ENCODE assay signal across 9 mouse cellular contexts in the genomic region with DNA sequence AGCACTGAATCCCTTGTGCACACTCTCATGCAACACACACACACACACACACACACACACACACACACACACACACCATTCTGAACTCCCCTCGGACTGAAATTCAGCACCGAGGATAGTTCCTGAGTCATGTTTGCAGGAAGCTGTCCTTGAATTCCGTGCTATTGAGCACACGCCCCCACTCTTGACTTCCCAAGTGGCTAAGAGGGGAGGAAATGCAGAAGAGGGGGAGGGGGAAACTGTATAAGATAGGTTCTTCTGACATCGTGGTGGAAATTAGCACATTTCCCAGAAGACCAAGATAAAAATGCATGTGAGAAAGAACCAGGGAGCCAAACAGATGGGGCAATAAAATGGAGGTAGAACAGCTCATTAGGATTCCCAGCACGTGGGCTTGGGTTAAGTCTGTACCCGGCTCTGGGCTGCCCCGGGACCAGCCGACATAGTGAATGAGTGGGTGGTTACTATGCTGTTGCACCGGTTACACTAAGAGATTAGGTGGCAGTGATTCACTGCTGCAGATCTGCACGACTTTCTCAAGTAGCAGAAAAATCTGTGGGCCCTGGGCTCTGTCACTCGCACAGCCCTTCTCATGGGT. TPM values are rescaled to one million over a fixed set of nuclear protein-coding genes. Genes with fewer than 3 reads are reported as not detected.
DNase-seq lines count a peak whose midpoint lies in the region; ATAC-seq and TF ChIP-seq lines count a peak whose summit lies in the region.
"Had no signal": no experiment of that assay in that cellular context is flagged by ENCODE, and none has a peak within 500 bp of the region (broad histone marks: within the 10 kb centered on the region; RNA-seq: fewer than 3 reads in every experiment).

No protein-coding gene starts in this region.

- H3K27ac ChIP-seq in forebrain, embryonic 12.5 days = peak overlapping the region; percentile 46; the same call in 1 of the 2 replicates
- H3K27ac ChIP-seq in forebrain, embryonic 16.5 days (ENCODE audit: low read length) = no peak overlapping the region
- no peak overlapping the region for H3K27ac ChIP-seq in MEL (ENCODE audit: control insufficient read depth, low read depth, low read length)
- H3K27ac ChIP-seq in hindbrain, embryonic 13.5 days = peak overlapping the region; percentile 74
- H3K27ac ChIP-seq in liver, embryonic 11.5 days (ENCODE audit: low read depth, low read length) = no peak overlapping the region

- DNase-seq in MEL (ENCODE audit: low read depth, low spot score) = peak; percentile 3
- no peak for DNase-seq in cerebellum, adult 11 months
- DNase-seq in gastrocnemius, adult 18-20 months (ENCODE audit: low spot score) = no peak
- no peak for DNase-seq in liver, embryonic 11.5 days (ENCODE audit: low spot score)

- H3K79me2 ChIP-seq in MEL (ENCODE audit: control insufficient read depth, insufficient read depth, low read length, poor library complexity) (no peaks in the 10 kb centered on the region), myocyte (ENCODE audit: control insufficient read depth, insufficient read depth) (no peaks in the 10 kb centered on the region)

- no peak for TF ChIP-seq CTCF in MEL (IDR thresholded peaks at IDR 0.05 in 2 of 3, conservative IDR thresholded peaks at IDR 0.05 in 1 of 3; ENCODE audit: control insufficient read depth in 1 of 3, insufficient read depth in 1 of 3, low read depth in 2 of 3, low read length in 3 of 3, poor library complexity in 1 of 3, severe bottlenecking in 1 of 3)

- peak; percentile 61 for ATAC-seq in forebrain, embryonic 12.5 days (ENCODE audit: low FRiP score)
- ATAC-seq in forebrain, embryonic 16.5 days = no peak
- ATAC-seq in hindbrain, embryonic 13.5 days (ENCODE audit: low FRiP score) = peak; percentile 67
- ATAC-seq in liver, embryonic 11.5 days (replicated peaks; ENCODE audit: low FRiP score) = no peak

- no peaks in the 10 kb centered on the region for H3K36me3 ChIP-seq in forebrain, embryonic 12.5 days (replicated peaks)
- no peaks in the 10 kb centered on the region for H3K36me3 ChIP-seq in forebrain, embryonic 16.5 days (ENCODE audit: control insufficient read depth, insufficient read depth)
- H3K36me3 ChIP-seq in MEL (ENCODE audit: control insufficient read depth in 1 of 2, insufficient read depth in 2 of 2, low read length in 2 of 2) (no peaks in the 10 kb centered on the region), myocyte (ENCODE audit: control insufficient read depth, insufficient read depth) (no peaks in the 10 kb centered on the region)
- no peaks in the 10 kb centered on the region for H3K36me3 ChIP-seq in hindbrain, embryonic 13.5 days
- no peaks in the 10 kb centered on the region for H3K36me3 ChIP-seq in liver, embryonic 11.5 days (ENCODE audit: control insufficient read depth, insufficient read depth, low read length)

- no peak overlapping the region for H3K9ac ChIP-seq in forebrain, embryonic 12.5 days
- no peak overlapping the region for H3K9ac ChIP-seq in forebrain, embryonic 16.5 days (replicated peaks; ENCODE audit: low read depth, low read length)
- no peak overlapping the region for H3K9ac ChIP-seq in MEL (ENCODE audit: control insufficient read depth, low read depth, low read length, poor library complexity, severe bottlenecking)
- no peak overlapping the region for H3K9ac ChIP-seq in hindbrain, embryonic 13.5 days
- no peak overlapping the region for H3K9ac ChIP-seq in liver, embryonic 11.5 days (ENCODE audit: low read depth, low read length)

- H3ac ChIP-seq in myocyte (ENCODE audit: control insufficient read depth, insufficient read length) = no peak overlapping the region

- WGBS in forebrain, embryonic 12.5 days = 20% methylated on average over 12 of the region's 12 CpGs
- WGBS in forebrain, embryonic 16.5 days = 13% methylated on average over 12 of the region's 12 CpGs
- WGBS in hindbrain, embryonic 13.5 days = 12% methylated on average over 12 of the region's 12 CpGs
- 24% methylated on average over 12 of the region's 12 CpGs for WGBS in liver, embryonic 11.5 days

- H3K27me3 ChIP-seq in forebrain, embryonic 12.5 days = peaks cover 28% of the 10 kb centered on the region
- H3K27me3 ChIP-seq in forebrain, embryonic 16.5 days (replicated peaks; ENCODE audit: control insufficient read depth, insufficient read depth, low read length) = peaks cover 11% of the 10 kb centered on the region; the same call in 1 of the 2 replicates
- H3K27me3 ChIP-seq in MEL (ENCODE audit: control insufficient read depth in 1 of 2, insufficient read depth in 2 of 2, low read length in 2 of 2) (no peaks in the 10 kb centered on the region), myocyte (ENCODE audit: control insufficient read depth, insufficient read depth, insufficient read length) (peaks cover 4% of the 10 kb centered on the region)
- peaks cover 25% of the 10 kb centered on the region for H3K27me3 ChIP-seq in hindbrain, embryonic 13.5 days
- H3K27me3 ChIP-seq in liver, embryonic 11.5 days (replicated peaks; ENCODE audit: control insufficient read depth, insufficient read depth, low read length) = peaks cover 36% of the 10 kb centered on the region

- TF ChIP-seq POLR2A in MEL (IDR thresholded peaks at IDR 0.05; ENCODE audit: control insufficient read depth in 1 of 2, insufficient read depth in 1 of 2, low read depth in 1 of 2, low read length in 2 of 2, poor library complexity in 1 of 2) (no peak), myocyte (IDR thresholded peaks at IDR 0.05; ENCODE audit: insufficient read length, low read depth) (no peak)

- TF ChIP-seq RAD21 in MEL (IDR thresholded peaks at IDR 0.05; ENCODE audit: low read depth, low read length) = no peak

- no peaks in the 10 kb centered on the region for H3K9me3 ChIP-seq in forebrain, embryonic 12.5 days
- H3K9me3 ChIP-seq in forebrain, embryonic 16.5 days (ENCODE audit: control insufficient read depth, low read length) = no peaks in the 10 kb centered on the region
- H3K9me3 ChIP-seq in MEL (replicated peaks; ENCODE audit: insufficient read depth, low read length) = no peaks in the 10 kb centered on the region
- no peaks in the 10 kb centered on the region for H3K9me3 ChIP-seq in hindbrain, embryonic 13.5 days
- no peaks in the 10 kb centered on the region for H3K9me3 ChIP-seq in liver, embryonic 11.5 days (ENCODE audit: control insufficient read depth, low read length)

- peak overlapping the region; percentile 25; the same call in 1 of the 2 replicates for H3K4me2 ChIP-seq in forebrain, embryonic 12.5 days
- no peak overlapping the region for H3K4me2 ChIP-seq in forebrain, embryonic 16.5 days (ENCODE audit: low read length)
- H3K4me2 ChIP-seq in hindbrain, embryonic 13.5 days = peak overlapping the region; percentile 23; the same call in 1 of the 2 replicates
- no peak overlapping the region for H3K4me2 ChIP-seq in myocyte (ENCODE audit: low read depth)
- H3K4me2 ChIP-seq in liver, embryonic 11.5 days = no peak overlapping the region

- peaks cover 29% of the 10 kb centered on the region for H3K4me1 ChIP-seq in forebrain, embryonic 12.5 days
- peaks cover 23% of the 10 kb centered on the region for H3K4me1 ChIP-seq in forebrain, embryonic 16.5 days (replicated peaks; ENCODE audit: control insufficient read depth, insufficient read depth, low read length)
- H3K4me1 ChIP-seq in MEL (ENCODE audit: control insufficient read depth in 1 of 2, insufficient read depth in 2 of 2, low read length in 2 of 2) = no peaks in the 10 kb centered on the region
- H3K4me1 ChIP-seq in hindbrain, embryonic 13.5 days (replicated peaks) = peaks cover 47% of the 10 kb centered on the region
- no peaks in the 10 kb centered on the region for H3K4me1 ChIP-seq in liver, embryonic 11.5 days (replicated peaks; ENCODE audit: control insufficient read depth, insufficient read depth, low read length)

- H3K4me3 ChIP-seq in forebrain, embryonic 12.5 days (replicated peaks) = no peak overlapping the region
- H3K4me3 ChIP-seq in forebrain, embryonic 16.5 days (replicated peaks; ENCODE audit: low read length) = no peak overlapping the region
- H3K4me3 ChIP-seq in MEL (ENCODE audit: control insufficient read depth in 1 of 2, insufficient read depth in 1 of 2, low read depth in 2 of 2, low read length in 2 of 2) (no peak overlapping the region), myocyte (no peak overlapping the region)
- H3K4me3 ChIP-seq in hindbrain, embryonic 13.5 days = no peak overlapping the region
- H3K4me3 ChIP-seq in liver, embryonic 11.5 days (ENCODE audit: low read depth, low read length) = no peak overlapping the region
- H3K4me3 ChIP-seq: megakaryocyte, embryonic 14.5 days had no signal

- no peak for TF ChIP-seq EP300 in MEL (IDR thresholded peaks at IDR 0.05; ENCODE audit: low read depth in 1 of 2, low read length in 2 of 2)

TF ChIP-seq in MEL, 35 proteins besides CTCF, POLR2A, EP300 and RAD21 (continues in another document):
- TF ChIP-seq E2F4 (IDR thresholded peaks at IDR 0.05; ENCODE audit: borderline replicate concordance, low read depth, low read length) (no peak), HCFC1 (IDR thresholded peaks at IDR 0.05; ENCODE audit: low read depth, low read length) (no peak), BHLHE40 (IDR thresholded peaks at IDR 0.05; ENCODE audit: borderline replicate concordance, low read depth, low read length) (no peak), MXI1 (IDR thresholded peaks at IDR 0.05; ENCODE audit: low read depth, low read length) (no peak), NELFE (IDR thresholded peaks at IDR 0.05; ENCODE audit: low read depth, low read length) (no peak), TBP (IDR thresholded peaks at IDR 0.05; ENCODE audit: low read depth, low read length) (no peak)

TF ChIP-seq in myocyte, 11 proteins besides CTCF, POLR2A, EP300 and RAD21:
- TF ChIP-seq MYOG (IDR thresholded peaks at IDR 0.05; ENCODE audit: control insufficient read depth in 1 of 3, insufficient read depth in 1 of 3, insufficient read length in 2 of 3, low read depth in 2 of 3) = no peak
- no peak for TF ChIP-seq SRF (IDR thresholded peaks at IDR 0.05; ENCODE audit: control insufficient read depth, insufficient read length, low read depth)
- TF ChIP-seq REST (IDR thresholded peaks at IDR 0.05; ENCODE audit: insufficient read depth, insufficient read length) = peak; percentile 21

RNA-seq across cellular contexts. Expression of a gene that starts 2.9 kb away (rescaled TPM):
- 2.5 and 3.3 TPM in 2 replicates for polyA plus RNA-seq in forebrain, embryonic 12.5 days (2016; fragmentation: Nextera tagmentation; extraction: Ambion mirVana)
- 1.2 and 2.6 TPM in 2 replicates for polyA plus RNA-seq in forebrain, embryonic 16.5 days (2015; fragmentation: Nextera tagmentation; extraction: Ambion mirVana)
- not detected in 2 replicates for total RNA-seq in MEL (2012; rRNA removed)
- polyA plus RNA-seq in MEL (2012; ENCODE audit: insufficient read depth in 1 of 2, insufficient read length in 2 of 2, low read depth in 1 of 2, low replicate concordance in 2 of 2, missing spikeins in 1 of 2) = not detected
- 2.4 and 2.7 TPM in 2 replicates for polyA plus RNA-seq in hindbrain, embryonic 13.5 days (2015; fragmentation: Nextera tagmentation; extraction: Ambion mirVana)
- polyA plus RNA-seq in myocyte (2012; fragmentation: generic; extraction: Trizol) = not detected
- not detected for total RNA-seq in gastrocnemius, adult 18-20 months (2021)
- polyA plus RNA-seq in liver, embryonic 11.5 days (2014; fragmentation: Nextera tagmentation; extraction: Ambion mirVana) = 0.07 TPM in 1 of 2 replicates, not detected in the other

Comparison
In these comparisons a context has a peak if more than half of its experiments do, and no peak if none do; other contexts are left out.
1. ATAC-seq: peak in forebrain, embryonic 12.5 days (single experiment) and hindbrain, embryonic 13.5 days (single experiment); none in forebrain, embryonic 16.5 days (single experiment) and liver, embryonic 11.5 days (single experiment).
2. H3K27ac ChIP-seq: peak in forebrain, embryonic 12.5 days (single experiment) and hindbrain, embryonic 13.5 days (single experiment); none in forebrain, embryonic 16.5 days (single experiment), MEL (single experiment) and liver, embryonic 11.5 days (single experiment).
3. H3K4me2 ChIP-seq: peak in forebrain, embryonic 12.5 days (single experiment) and hindbrain, embryonic 13.5 days (single experiment); none in forebrain, embryonic 16.5 days (single experiment), myocyte (single experiment) and liver, embryonic 11.5 days (single experiment).